21 mouse cellular contexts compared by ENCODE assay signal in the genomic region with DNA sequence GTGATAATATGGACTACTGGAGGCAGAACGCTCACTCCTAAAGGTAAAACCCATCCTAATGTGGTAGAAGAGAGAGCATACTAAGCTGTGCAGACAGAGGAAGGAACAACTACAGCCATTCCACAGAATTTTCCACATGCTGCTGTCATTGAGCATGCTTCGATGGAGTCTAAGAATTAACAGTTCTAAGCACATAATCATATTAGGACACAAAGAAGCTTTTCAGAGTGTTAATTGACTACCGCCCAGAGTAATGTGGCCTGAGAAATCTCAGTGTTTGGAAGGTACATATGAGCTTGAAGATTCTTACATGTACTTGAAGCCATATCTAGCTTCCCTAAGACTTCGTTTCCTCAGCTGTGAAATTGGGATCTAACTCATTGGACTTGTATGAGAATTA.
DNase-seq lines count a peak whose midpoint lies in the region; ATAC-seq lines count a peak whose summit lies in the region.
"Had no signal": no experiment of that assay in that cellular context is flagged by ENCODE, and none has a peak within 500 bp of the region (broad histone marks: within the 10 kb centered on the region; RNA-seq: fewer than 3 reads in every experiment).

No protein-coding gene starts in this region.

- peak; percentile 84 for DNase-seq in Muller cell, postnatal 12 days (ENCODE audit: inconsistent ontology term)
- peak; percentile 50 for DNase-seq in retina, embryonic 14.5 days (ENCODE audit: low spot score)
- peak; percentile 83 for DNase-seq in retina, postnatal 1 day
- peak; percentile 19 for DNase-seq in retina, postnatal 7 days (ENCODE audit: low read depth, low spot score)
- no peak for DNase-seq in cerebellum, adult 18-20 months
- DNase-seq in layer of hippocampus, postnatal 25 days (ENCODE audit: extremely low spot score in 1 of 2, low spot score in 1 of 2), result no peak
- no peak for DNase-seq in layer of hippocampus, postnatal 36 days
- DNase-seq: adrenal gland, adult 2 months; adrenal gland, adult 8-10 months; adrenal gland, postnatal 10 days; adrenal gland, postnatal 14 days; adrenal gland, postnatal 25 days; adrenal gland, postnatal 36 days; B cell, adult 2 months; cerebellum, adult 11 months; cerebellum, adult 11-12 months; cerebellum, adult 2 months; cerebellum, adult 8-10 months had no signal

- no peak for ATAC-seq in CD4-positive, CD25-positive, alpha-beta regulatory T cell, adult 4 months
- ATAC-seq: activated CD4-positive, CD25-positive, alpha-beta regulatory T cell, adult 4 months; Patski had no signal

Comparison
In these comparisons a context has a peak if more than half of its experiments do, and no peak if none do; other contexts are left out.
1. DNase-seq: peak in Muller cell, postnatal 12 days (single experiment), retina, embryonic 14.5 days (single experiment), retina, postnatal 1 day (single experiment) and retina, postnatal 7 days (single experiment); none in cerebellum, adult 18-20 months (0 of 2), layer of hippocampus, postnatal 25 days (0 of 2) and layer of hippocampus, postnatal 36 days (0 of 2).